Mouse (Mus musculus): ENCODE measurements at regions not wholly inside any gene's neighbourhood (a gene's known extent, or its start where the extent isn't known, plus 50 kb on each side); places are given as distances from the start of the nearest gene placed in this dataset.

DNA sequence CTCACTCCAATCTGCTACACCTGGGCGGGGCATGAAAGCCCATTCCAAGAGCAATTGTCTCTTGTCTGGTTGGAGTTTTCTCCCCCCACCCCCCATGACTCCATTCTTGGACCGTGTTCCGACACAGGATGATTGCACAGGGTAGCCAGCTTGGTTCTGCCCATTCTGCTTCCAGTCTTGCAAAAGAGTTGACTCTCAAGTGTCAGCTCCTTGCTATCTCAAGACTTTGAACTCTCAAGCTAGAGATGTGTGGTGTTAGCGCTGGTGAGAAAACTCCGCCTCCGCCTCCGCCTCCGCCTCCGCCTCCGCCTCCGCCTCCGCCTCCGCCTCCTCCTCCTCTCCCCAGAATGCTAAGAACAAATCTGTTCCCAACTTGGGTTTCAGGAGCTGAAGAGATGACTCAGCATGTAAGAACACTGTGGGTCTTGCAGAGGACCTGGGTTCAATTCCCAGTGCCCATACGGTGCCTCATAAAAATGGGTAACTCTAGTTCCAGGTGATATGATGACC, 135.1 kb downstream of the Bcat1 start:
- Histone ChIP-seq H3K27ac (no peak overlapping the region), H3K36me3 (no peaks in the 10 kb centered on the region), H3K4me2 (replicated peaks) (no peak overlapping the region), H3K9me3 (no peaks in the 10 kb centered on the region), H3K4me3 (replicated peaks) (no peak overlapping the region), H3K9ac (replicated peaks) (no peak overlapping the region), H3K4me1 (replicated peaks) (peaks cover 17% of the 10 kb centered on the region), H3K27me3 (no peaks in the 10 kb centered on the region)
- WGBS = 94% methylated on average over 14 of the region's 14 CpGs
- ATAC-seq = no peak

- Histone ChIP-seq H3K4me1 (replicated peaks) (no peaks in the 10 kb centered on the region), H3K36me3 (no peaks in the 10 kb centered on the region), H3K4me2 (replicated peaks) (no peak overlapping the region), H3K9ac (replicated peaks) (no peak overlapping the region), H3K4me3 (replicated peaks) (no peak overlapping the region), H3K27ac (no peak overlapping the region), H3K9me3 (no peaks in the 10 kb centered on the region), H3K27me3 (no peaks in the 10 kb centered on the region)
- WGBS = 79% methylated on average over 12 of the region's 12 CpGs
- no peak for ATAC-seq
These were observed 137.3 kb downstream of the Bcat1 start for GRCm38 (mm10) chr6:144938613-144939236.

GRCm38 (mm10) chr6:144937211-144937610, 138.8 kb downstream of the Bcat1 start:
- no peak overlapping the region for H3K4me3 ChIP-seq (replicated peaks)
- ATAC-seq = no peak
- H3K27me3 ChIP-seq = no peaks in the 10 kb centered on the region
- H3K4me2 ChIP-seq (replicated peaks) = no peak overlapping the region
- H3K9ac ChIP-seq (replicated peaks) = no peak overlapping the region
- H3K36me3 ChIP-seq = no peaks in the 10 kb centered on the region
- H3K4me1 ChIP-seq (replicated peaks) = no peaks in the 10 kb centered on the region
- WGBS = 51% methylated on average over 7 of the region's 7 CpGs
- H3K9me3 ChIP-seq = peaks cover 3% of the 10 kb centered on the region; the same call in 1 of the 2 replicates
- no peak overlapping the region for H3K27ac ChIP-seq

DNA sequence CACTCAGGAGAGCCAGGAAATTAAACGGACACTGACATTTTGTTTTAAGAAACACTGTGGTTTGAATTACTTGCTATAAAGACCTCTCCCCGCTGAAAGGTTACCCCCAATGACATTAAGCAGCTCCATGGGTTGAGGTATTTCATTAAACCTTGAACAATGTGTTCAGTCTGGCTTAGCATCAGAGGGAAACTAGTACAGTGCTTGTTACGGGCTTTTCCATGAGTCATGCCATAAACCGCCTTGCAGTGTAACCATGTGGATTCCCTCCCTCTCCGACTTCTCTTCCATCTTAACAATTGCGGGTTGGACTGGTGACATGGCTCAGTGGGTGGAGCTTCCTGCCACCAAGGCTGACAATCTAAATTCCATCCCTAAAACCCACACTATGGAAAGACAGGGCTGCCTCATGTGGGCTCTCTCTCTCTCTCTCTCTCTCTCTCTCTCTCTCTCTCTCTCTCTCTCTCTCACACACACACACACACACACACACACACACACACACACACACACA, 142.2 kb downstream of the Bcat1 start:
- no peak for ATAC-seq
- H3K9ac ChIP-seq (replicated peaks) = no peak overlapping the region
- peaks cover 3% of the 10 kb centered on the region; the same call in 1 of the 2 replicates for H3K9me3 ChIP-seq
- H3K27ac ChIP-seq = no peak overlapping the region
- H3K36me3 ChIP-seq = no peaks in the 10 kb centered on the region
- H3K4me3 ChIP-seq (replicated peaks) = no peak overlapping the region
- H3K4me2 ChIP-seq (replicated peaks) = no peak overlapping the region
- peaks cover 4% of the 10 kb centered on the region; the same call in 1 of the 2 replicates for H3K4me1 ChIP-seq (replicated peaks)
- H3K27me3 ChIP-seq = no peaks in the 10 kb centered on the region
- 81% methylated on average over 6 of the region's 6 CpGs for WGBS

DNA sequence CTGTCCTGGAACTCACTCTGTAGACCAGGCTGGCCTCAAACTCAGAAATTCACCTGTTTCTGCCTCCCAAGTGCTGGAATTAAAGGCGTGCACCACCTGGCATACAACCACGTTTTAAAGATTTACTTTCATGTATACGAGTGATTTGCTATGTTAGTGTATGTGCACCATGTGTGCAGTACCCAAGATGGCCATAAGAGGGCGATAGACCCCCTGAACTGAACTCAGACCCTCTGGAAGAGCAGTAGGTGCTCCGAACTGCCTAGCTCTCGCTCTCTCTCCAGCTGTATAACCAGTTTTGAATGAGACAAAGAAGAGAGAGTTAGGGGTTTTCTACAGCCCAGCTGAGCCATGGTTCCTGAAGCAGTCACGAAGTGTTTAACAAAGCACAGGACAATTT, 143.6 kb downstream of the Bcat1 start:
- Histone ChIP-seq H3K9ac (replicated peaks) (no peak overlapping the region), H3K4me2 (replicated peaks) (no peak overlapping the region), H3K36me3 (no peaks in the 10 kb centered on the region)

GRCm38 (mm10) chr6:144929959-144930358, 146.0 kb downstream of the Bcat1 start:
- Histone ChIP-seq H3K9me3 (peaks cover 3% of the 10 kb centered on the region; the same call in 1 of the 2 replicates), H3K9ac (replicated peaks) (no peak overlapping the region), H3K36me3 (no peaks in the 10 kb centered on the region), H3K4me1 (replicated peaks) (peaks cover 4% of the 10 kb centered on the region; the same call in 1 of the 2 replicates), H3K4me2 (replicated peaks) (no peak overlapping the region), H3K4me3 (replicated peaks) (no peak overlapping the region), H3K27me3 (no peaks in the 10 kb centered on the region), H3K27ac (no peak overlapping the region)
- no peak for ATAC-seq
- 57% methylated on average over 4 of the region's 4 CpGs for WGBS

More for the DNA sequence above, 143.6 kb downstream of the Bcat1 start:
- Histone ChIP-seq H3K4me3 (replicated peaks) (no peak overlapping the region), H3K27me3 (no peaks in the 10 kb centered on the region), H3K9me3 (peaks cover 3% of the 10 kb centered on the region; the same call in 1 of the 2 replicates), H3K4me1 (replicated peaks) (peaks cover 4% of the 10 kb centered on the region; the same call in 1 of the 2 replicates), H3K27ac (no peak overlapping the region)
- 87% methylated on average over 7 of the region's 7 CpGs for WGBS
- ATAC-seq = no peak

GRCm38 (mm10) chr6:144929262-144929855, 146.6 kb downstream of the Bcat1 start:
- 88% methylated on average over 5 of the region's 5 CpGs for WGBS
- no peak overlapping the region for H3K27ac ChIP-seq
- no peak overlapping the region for H3K9ac ChIP-seq (replicated peaks)
- H3K4me3 ChIP-seq (replicated peaks) = no peak overlapping the region
- H3K36me3 ChIP-seq = no peaks in the 10 kb centered on the region
- no peaks in the 10 kb centered on the region for H3K27me3 ChIP-seq
- ATAC-seq = no peak
- H3K4me2 ChIP-seq (replicated peaks) = no peak overlapping the region
- H3K9me3 ChIP-seq = peaks cover 3% of the 10 kb centered on the region; the same call in 1 of the 2 replicates
- peaks cover 4% of the 10 kb centered on the region; the same call in 1 of the 2 replicates for H3K4me1 ChIP-seq (replicated peaks)

DNA sequence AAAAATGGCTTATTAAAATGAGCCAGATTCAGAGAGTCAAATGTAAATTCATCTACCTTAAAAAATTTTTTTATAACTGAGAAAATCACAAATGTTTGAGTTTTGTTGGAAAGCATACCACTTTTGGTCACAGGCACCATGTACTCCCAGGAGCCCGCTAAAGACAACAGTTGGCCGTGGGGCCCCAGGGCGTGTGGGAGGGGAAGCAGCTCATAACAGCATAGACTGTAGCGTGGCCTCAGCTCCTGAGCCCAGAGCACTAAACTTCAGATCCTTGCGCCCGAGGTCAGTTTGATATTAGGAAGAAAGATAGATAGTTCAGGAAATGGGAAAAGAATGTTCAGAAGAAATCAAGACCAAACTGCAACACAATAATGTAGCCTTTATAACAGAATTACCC, 145.8 kb upstream of the Sox5 start:
- H3K4me1 ChIP-seq (replicated peaks) = peaks cover 4% of the 10 kb centered on the region; the same call in 1 of the 2 replicates
- no peak overlapping the region for H3K27ac ChIP-seq
- 0 out of 2 replicates have a peak, but pooled peaks cover 3% of the 10 kb centered on the region for H3K27me3 ChIP-seq
- no peak overlapping the region for H3K4me2 ChIP-seq (replicated peaks)
- H3K4me3 ChIP-seq (replicated peaks) = no peak overlapping the region
- H3K9me3 ChIP-seq = peaks cover 3% of the 10 kb centered on the region; the same call in 1 of the 2 replicates
- 85% methylated on average over 6 of the region's 6 CpGs for WGBS
- H3K9ac ChIP-seq (replicated peaks) = no peak overlapping the region
- no peaks in the 10 kb centered on the region for H3K36me3 ChIP-seq
- no peak for ATAC-seq

DNA sequence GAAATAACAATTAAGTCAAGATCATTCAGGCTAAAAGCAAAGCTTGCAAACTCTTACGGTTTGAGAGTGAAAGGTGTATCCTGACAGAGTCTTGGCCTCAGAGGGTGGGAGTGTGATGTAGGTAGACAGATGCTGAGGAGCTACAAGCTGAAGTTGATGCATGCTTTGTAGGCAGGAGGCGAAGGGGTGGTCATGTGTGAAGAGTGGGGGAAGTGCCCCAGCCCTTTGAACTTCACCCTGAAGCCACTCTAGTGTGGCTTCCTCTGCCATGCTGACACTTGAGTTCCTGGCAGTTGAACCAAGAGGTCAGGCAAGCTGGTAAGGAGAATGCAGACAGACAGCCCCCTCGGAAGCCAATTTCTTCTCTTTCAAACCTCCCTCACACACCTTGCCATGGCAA, 141.0 kb upstream of the Sox5 start:
- 0 out of 2 replicates have a peak, but pooled peaks cover 3% of the 10 kb centered on the region for H3K27me3 ChIP-seq
- no peaks in the 10 kb centered on the region for H3K9me3 ChIP-seq
- H3K9ac ChIP-seq (replicated peaks) = no peak overlapping the region
- H3K4me1 ChIP-seq (replicated peaks) = no peaks in the 10 kb centered on the region
- H3K4me3 ChIP-seq (replicated peaks) = no peak overlapping the region
- ATAC-seq = no peak
- no peak overlapping the region for H3K4me2 ChIP-seq (replicated peaks)
- WGBS = 90% methylated on average over 3 of the region's 3 CpGs
- no peak overlapping the region for H3K27ac ChIP-seq
- no peaks in the 10 kb centered on the region for H3K36me3 ChIP-seq

DNA sequence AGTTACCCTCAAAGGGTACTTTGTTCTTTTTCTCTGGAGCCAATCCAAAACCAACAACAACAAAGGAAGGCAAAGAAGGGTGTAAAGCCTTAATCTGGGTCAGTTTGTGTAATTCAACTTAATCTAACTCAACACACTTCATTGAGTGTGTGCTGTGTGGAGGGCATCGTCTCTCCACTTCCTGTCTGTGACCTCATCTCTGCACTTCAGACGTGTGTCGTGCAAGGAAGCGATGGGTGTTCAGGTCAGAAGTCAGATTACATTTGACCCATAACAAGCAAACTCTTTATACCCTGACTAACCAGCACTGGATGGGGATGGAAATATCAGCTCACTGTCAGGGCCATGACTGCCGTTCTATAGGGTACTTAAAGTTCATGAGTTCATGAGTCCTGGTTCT, 138.0 kb upstream of the Sox5 start:
- 0 out of 2 replicates have a peak, but pooled peaks cover 3% of the 10 kb centered on the region for H3K27me3 ChIP-seq

DNA sequence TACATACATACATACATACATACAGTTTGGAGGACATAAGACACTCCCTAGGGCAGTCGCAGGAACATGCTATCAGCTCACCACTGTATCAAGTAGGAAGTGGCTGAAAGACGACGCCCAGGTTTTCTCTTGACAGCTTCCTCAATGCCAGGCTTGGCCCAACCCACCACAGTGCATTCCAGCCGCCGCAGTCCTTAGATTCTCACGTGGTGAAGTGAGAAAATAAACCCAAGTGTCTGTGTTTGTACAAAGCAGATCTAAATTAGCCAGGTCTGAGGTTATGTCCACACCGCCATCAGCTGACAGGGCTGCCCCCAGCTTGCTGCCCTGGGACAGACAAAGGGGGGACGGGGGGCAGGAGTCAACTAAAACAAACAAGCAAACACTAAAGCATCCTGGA, 135.4 kb upstream of the Sox5 start:
- Histone ChIP-seq H3K4me1 (replicated peaks) (no peaks in the 10 kb centered on the region), H3K9ac (replicated peaks) (no peak overlapping the region), H3K4me3 (replicated peaks) (no peak overlapping the region), H3K9me3 (no peaks in the 10 kb centered on the region), H3K36me3 (no peaks in the 10 kb centered on the region), H3K4me2 (replicated peaks) (no peak overlapping the region), H3K27ac (no peak overlapping the region), H3K27me3 (no peaks in the 10 kb centered on the region)
- ATAC-seq = no peak
- 71% methylated on average over 8 of the region's 8 CpGs for WGBS

More for the DNA sequence above, 138.0 kb upstream of the Sox5 start:
- Histone ChIP-seq H3K4me1 (replicated peaks) (no peaks in the 10 kb centered on the region), H3K36me3 (no peaks in the 10 kb centered on the region), H3K27ac (no peak overlapping the region), H3K9me3 (no peaks in the 10 kb centered on the region), H3K9ac (replicated peaks) (no peak overlapping the region), H3K4me3 (replicated peaks) (no peak overlapping the region), H3K4me2 (replicated peaks) (no peak overlapping the region)
- no peak for ATAC-seq
- 71% methylated on average over 5 of the region's 5 CpGs for WGBS

GRCm38 (mm10) chr6:144911781-144912180, 130.0 kb upstream of the Sox5 start:
- H3K27ac ChIP-seq = no peak overlapping the region
- H3K4me3 ChIP-seq (replicated peaks) = no peak overlapping the region
- ATAC-seq = no peak
- H3K9ac ChIP-seq (replicated peaks) = no peak overlapping the region
- H3K4me1 ChIP-seq (replicated peaks) = no peaks in the 10 kb centered on the region
- 75% methylated on average over 7 of the region's 7 CpGs for WGBS
- H3K36me3 ChIP-seq = no peaks in the 10 kb centered on the region
- H3K9me3 ChIP-seq = no peaks in the 10 kb centered on the region
- no peaks in the 10 kb centered on the region for H3K27me3 ChIP-seq
- no peak overlapping the region for H3K4me2 ChIP-seq (replicated peaks)

Measured in midbrain, embryonic 13.5 days (tissue).